Mouse (Mus musculus) left cerebral cortex, postnatal 4 days (tissue): ENCODE measurements around the gene Uqcc3. TPM values are rescaled to one million over a fixed set of nuclear protein-coding genes. Genes with fewer than 3 reads are reported as not detected.
"Not testable (repeated sequence)": the region's sequence is repeated elsewhere in the genome, so short reads cannot be mapped to it uniquely, and the experiment has no call there.

Source experiments
- DNase-seq: peaks from one replicate; pipeline ENCODE4 v3.0.0-alpha.2; 2022
- intact Hi-C: fragments of 180-260 bp; cut with DNase I; formaldehyde crosslinking; loops from one replicate; pipeline ENCODE4 v1.15.1; 2025
- total RNA-seq, 2 experiments: library from RNA; stranded (reverse); gene quantifications; 2 replicates each; pipeline ENCODE4 v1.2.3; 2021

The Uqcc3 gene
- total RNA-seq, 2 experiments from 2014 or later, result 22.3 to 25.7 TPM

GRCm38 (mm10) chr19:8852236-8852928 is 28.3 kb downstream of the Uqcc3 start:
- intact Hi-C loops, result no loop called here
- no peak for DNase-seq

GRCm38 (mm10) chr19:8851639-8852038 is 29.1 kb downstream of the Uqcc3 start:
- intact Hi-C loops, result no loop called here
- DNase-seq, result no peak

GRCm38 (mm10) chr19:8850402-8850901 is 30.3 kb downstream of the Uqcc3 start, which contains the start of gene Lrrn4cl:
Lrrn4cl (plus strand) TSS chr19:8850768.
- intact Hi-C loops, result no loop called here
- DNase-seq, result peak; percentile 30

- intact Hi-C loops, result no loop called here
- DNase-seq, result no peak
These were observed 32.4 kb downstream of the Uqcc3 start for GRCm38 (mm10) chr19:8848356-8848755.

- intact Hi-C loops, result no loop called here
- DNase-seq, result peak; percentile 80
These were observed 36.2 kb downstream of the Uqcc3 start for GRCm38 (mm10) chr19:8844371-8845129.

- DNase-seq, result no peak
- intact Hi-C loops, result no loop called here
These were observed 37.8 kb downstream of the Uqcc3 start for GRCm38 (mm10) chr19:8842961-8843360.

GRCm38 (mm10) chr19:8841012-8841411 is 39.7 kb downstream of the Uqcc3 start:
- peak; percentile 25 for DNase-seq
- intact Hi-C loops, result no loop called here

- peak; percentile 73 for DNase-seq
- intact Hi-C loops, result loop anchor here (10.0 kb wide), 1 partner anchor 105 kb away; the partner anchor contains the start of gene Mta2
These were observed 40.6 kb downstream of the Uqcc3 start for GRCm38 (mm10) chr19:8839908-8840791.

- intact Hi-C loops, result loop anchor here (10.0 kb wide), 1 partner anchor 105 kb away; the partner anchor contains the start of gene Mta2
- DNase-seq, result peak; percentile 87
These were observed 41.4 kb downstream of the Uqcc3 start, which contains the start of gene Gng3 for GRCm38 (mm10) chr19:8839103-8839907. Gng3 (minus strand) TSS chr19:8839194.

GRCm38 (mm10) chr19:8838041-8838730 is 42.5 kb downstream of the Uqcc3 start:
- intact Hi-C loops, result loop anchor here (10.0 kb wide), 1 partner anchor 107 kb away; the partner anchor contains the start of gene Mta2
- DNase-seq, result peak; percentile 61

GRCm38 (mm10) chr19:8837251-8837791 is 43.4 kb downstream of the Uqcc3 start, which contains the start of gene Bscl2:
Bscl2 (plus strand) TSS chr19:8837467.
- intact Hi-C loops, result loop anchor here (10.0 kb wide), 1 partner anchor 107 kb away; the partner anchor contains the start of gene Mta2
- peak; percentile 89 for DNase-seq

- not testable (repeated sequence) for DNase-seq
- intact Hi-C loops, result loop anchor here (10.0 kb wide), 1 partner anchor 108 kb away; the partner anchor contains the start of gene Mta2
These were observed 44.4 kb downstream of the Uqcc3 start for GRCm38 (mm10) chr19:8836327-8836726.

- intact Hi-C loops, result loop anchor here (10.0 kb wide), 1 partner anchor 112 kb away; the partner anchor contains the start of gene Mta2
- no peak for DNase-seq
These were observed 47.8 kb downstream of the Uqcc3 start for GRCm38 (mm10) chr19:8832971-8833370.

- no peak for DNase-seq
- intact Hi-C loops, result loop anchor here (10.0 kb wide), 1 partner anchor 114 kb away; the partner anchor contains the start of gene Mta2
These were observed 49.5 kb downstream of the Uqcc3 start for GRCm38 (mm10) chr19:8831262-8831661.

- intact Hi-C loops, result loop anchor here (10.0 kb wide), 1 partner anchor 114 kb away; the partner anchor contains the start of gene Mta2
- peak; percentile 35 for DNase-seq
These were observed 50.1 kb downstream of the Uqcc3 start for GRCm38 (mm10) chr19:8830664-8831063.
